Mouse (Mus musculus): Measurements from ENCODE around the gene Rad9a. TPM values are rescaled to one million over a fixed set of nuclear protein-coding genes. Genes with fewer than 3 reads are reported as not detected.

Rad9a gene
- polyA plus RNA-seq, 1 experiment from 2014 or later, result 24.1 TPM

DNA sequence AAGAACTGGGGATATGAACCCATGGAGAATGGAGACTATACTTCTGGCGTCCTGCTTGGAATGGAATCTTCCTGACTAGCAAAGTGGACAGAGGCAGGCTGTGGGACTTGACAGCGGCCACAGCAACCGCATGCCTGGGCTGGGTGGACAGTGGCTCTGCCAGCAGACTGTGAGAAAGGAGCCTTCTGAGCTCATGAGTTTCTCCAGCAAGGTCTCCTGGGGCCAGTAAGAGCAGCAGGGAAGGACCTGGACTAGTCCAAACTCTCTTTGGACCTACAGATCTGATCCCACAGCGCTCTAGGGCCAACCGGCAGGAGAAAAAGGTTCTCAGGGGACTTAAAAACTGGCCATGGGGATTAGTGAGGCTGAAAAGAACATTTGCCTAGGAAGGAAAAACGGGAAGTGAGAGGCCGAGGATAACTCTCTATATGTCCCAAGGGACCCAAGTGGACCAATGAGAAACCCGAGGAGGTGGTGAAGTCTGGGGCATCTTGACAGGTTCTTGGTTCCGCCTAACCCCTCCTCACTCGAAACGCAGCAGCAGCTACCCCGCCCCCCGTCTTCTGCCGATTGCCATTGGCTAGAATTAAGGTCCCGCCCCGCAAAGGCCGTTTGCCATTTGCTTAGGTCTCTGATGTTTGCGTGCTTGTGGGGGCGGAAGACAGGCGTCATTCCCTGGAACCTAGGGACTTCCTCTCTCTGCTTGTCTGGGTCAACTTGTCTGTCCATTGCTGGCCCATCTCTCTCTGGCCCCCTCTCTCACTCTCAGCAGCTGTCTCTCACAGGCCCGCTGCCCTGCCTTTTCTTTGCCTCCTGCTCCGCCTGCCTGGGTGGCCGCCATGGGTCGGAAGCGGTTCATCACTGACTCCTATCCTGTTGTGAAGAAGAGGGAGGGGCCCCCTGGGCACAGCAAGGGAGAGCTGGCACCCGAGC is 30.1 kb upstream of the Rad9a start, which contains the start of gene Pold4:
Gene Pold4 (plus strand): TSS at position 647 of the 933 bp plus-strand sequence.
- no peaks in the 10 kb centered on the region for H3K36me3 ChIP-seq (ENCODE audit: control insufficient read depth, insufficient read depth, low read length)
- H3K27me3 ChIP-seq (ENCODE audit: control insufficient read depth, insufficient read depth, low read length), result peaks cover 10% of the 10 kb centered on the region; the same call in 1 of the 2 replicates
- peak within 1 kb of the TSS; percentile 87 for H3K27ac ChIP-seq (ENCODE audit: low read depth, low read length)
- peak; percentile 86 for ATAC-seq (replicated peaks; ENCODE audit: insufficient number of reproducible peaks, low FRiP score, low TSS enrichment)
- peak within 1 kb of the TSS; percentile 67 for H3K4me3 ChIP-seq (ENCODE audit: low read depth, low read length)
- H3K4me2 ChIP-seq, result peak within 1 kb of the TSS; percentile 87
- WGBS (ENCODE audit: insufficient replicate concordance), result 11% methylated on average over 26 of the region's 26 CpGs
- H3K9me3 ChIP-seq (replicated peaks; ENCODE audit: control insufficient read depth, low read length), result no peaks in the 10 kb centered on the region
- H3K9ac ChIP-seq (ENCODE audit: low read depth, low read length), result peak within 1 kb of the TSS; percentile 77
- H3K4me1 ChIP-seq (ENCODE audit: control insufficient read depth, insufficient read depth, low read length), result peaks cover 7% of the 10 kb centered on the region; the same call in 1 of the 2 replicates

DNA sequence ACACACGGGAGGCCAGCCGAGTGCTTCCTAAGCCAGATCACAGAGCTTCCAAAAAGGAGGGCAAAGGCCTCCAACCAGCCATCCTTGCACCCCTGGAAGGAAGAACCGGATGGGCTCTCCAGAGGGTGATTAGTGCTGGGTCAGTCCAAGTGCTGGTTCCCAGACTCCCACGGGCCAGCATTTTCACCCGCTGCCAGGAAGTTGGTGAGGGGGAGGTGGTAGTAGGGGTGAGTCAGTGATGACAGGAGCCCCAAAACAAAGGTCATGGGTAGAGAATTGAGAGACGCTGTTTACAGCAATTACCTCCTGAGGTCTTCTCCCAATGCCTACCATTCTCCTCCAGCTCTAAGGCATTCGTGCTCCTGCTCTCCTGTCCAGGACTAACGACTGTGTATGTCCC is 29.0 kb upstream of the Rad9a start:
- peaks cover 7% of the 10 kb centered on the region; the same call in 1 of the 2 replicates for H3K4me1 ChIP-seq (ENCODE audit: control insufficient read depth, insufficient read depth, low read length)
- no peaks in the 10 kb centered on the region for H3K9me3 ChIP-seq (replicated peaks; ENCODE audit: control insufficient read depth, low read length)
- no peak overlapping the region for H3K4me3 ChIP-seq (ENCODE audit: low read depth, low read length)
- no peak overlapping the region for H3K4me2 ChIP-seq
- no peak overlapping the region for H3K27ac ChIP-seq (ENCODE audit: low read depth, low read length)
- WGBS (ENCODE audit: insufficient replicate concordance), result 68% methylated on average over 8 of the region's 8 CpGs
- ATAC-seq (replicated peaks; ENCODE audit: insufficient number of reproducible peaks, low FRiP score, low TSS enrichment), result no peak
- peaks cover 10% of the 10 kb centered on the region; the same call in 1 of the 2 replicates for H3K27me3 ChIP-seq (ENCODE audit: control insufficient read depth, insufficient read depth, low read length)
- H3K36me3 ChIP-seq (ENCODE audit: control insufficient read depth, insufficient read depth, low read length), result no peaks in the 10 kb centered on the region
- no peak overlapping the region for H3K9ac ChIP-seq (ENCODE audit: low read depth, low read length)

GRCm38 (mm10) chr19:4229451-4230076 is 28.1 kb upstream of the Rad9a start:
- Histone ChIP-seq H3K27me3 (ENCODE audit: control insufficient read depth, insufficient read depth, low read length) (peaks cover 10% of the 10 kb centered on the region; the same call in 1 of the 2 replicates), H3K4me2 (no peak overlapping the region), H3K36me3 (ENCODE audit: control insufficient read depth, insufficient read depth, low read length) (no peaks in the 10 kb centered on the region), H3K4me1 (ENCODE audit: control insufficient read depth, insufficient read depth, low read length) (peaks cover 7% of the 10 kb centered on the region; the same call in 1 of the 2 replicates), H3K9me3 (replicated peaks; ENCODE audit: control insufficient read depth, low read length) (no peaks in the 10 kb centered on the region), H3K9ac (ENCODE audit: low read depth, low read length) (peak overlapping the region; percentile 35; the same call in 1 of the 2 replicates), H3K4me3 (ENCODE audit: low read depth, low read length) (no peak overlapping the region), H3K27ac (ENCODE audit: low read depth, low read length) (no peak overlapping the region)
- no peak for ATAC-seq (replicated peaks; ENCODE audit: insufficient number of reproducible peaks, low FRiP score, low TSS enrichment)
- WGBS (ENCODE audit: insufficient replicate concordance), result 37% methylated on average over 9 of the region's 9 CpGs

DNA sequence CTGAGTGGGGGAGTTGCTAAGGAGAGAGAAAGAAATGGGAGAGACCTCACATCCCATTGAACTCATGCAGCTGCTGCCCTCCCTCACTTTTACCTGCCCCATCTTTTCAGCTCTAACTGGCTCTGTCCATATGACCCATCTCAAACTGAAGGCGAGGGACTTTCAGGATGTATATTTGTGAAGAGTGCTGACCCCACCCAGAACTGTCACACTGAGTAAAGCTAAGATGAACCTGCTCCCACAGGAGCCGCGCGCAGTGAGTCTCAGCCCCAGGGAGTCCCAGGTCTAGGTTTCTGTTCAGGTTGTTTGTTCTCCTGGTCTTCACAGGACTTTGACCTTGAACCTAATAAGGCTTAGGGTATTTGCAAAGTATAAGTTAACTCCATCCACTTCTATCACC is 27.4 kb upstream of the Rad9a start:
- WGBS (ENCODE audit: insufficient replicate concordance), result 66% methylated on average over 4 of the region's 4 CpGs
- Histone ChIP-seq H3K9me3 (replicated peaks; ENCODE audit: control insufficient read depth, low read length) (no peaks in the 10 kb centered on the region), H3K4me1 (ENCODE audit: control insufficient read depth, insufficient read depth, low read length) (peaks cover 7% of the 10 kb centered on the region; the same call in 1 of the 2 replicates), H3K36me3 (ENCODE audit: control insufficient read depth, insufficient read depth, low read length) (no peaks in the 10 kb centered on the region), H3K27me3 (ENCODE audit: control insufficient read depth, insufficient read depth, low read length) (peaks cover 10% of the 10 kb centered on the region; the same call in 1 of the 2 replicates), H3K9ac (ENCODE audit: low read depth, low read length) (no peak overlapping the region), H3K27ac (ENCODE audit: low read depth, low read length) (no peak overlapping the region), H3K4me2 (no peak overlapping the region), H3K4me3 (ENCODE audit: low read depth, low read length) (no peak overlapping the region)
- no peak for ATAC-seq (replicated peaks; ENCODE audit: insufficient number of reproducible peaks, low FRiP score, low TSS enrichment)

- no peak for ATAC-seq (replicated peaks; ENCODE audit: insufficient number of reproducible peaks, low FRiP score, low TSS enrichment)
- H3K4me2 ChIP-seq, result no peak overlapping the region
- H3K27me3 ChIP-seq (ENCODE audit: control insufficient read depth, insufficient read depth, low read length), result peaks cover 10% of the 10 kb centered on the region; the same call in 1 of the 2 replicates
- no peak overlapping the region for H3K27ac ChIP-seq (ENCODE audit: low read depth, low read length)
- WGBS (ENCODE audit: insufficient replicate concordance), result 17% methylated on average over 8 of the region's 8 CpGs
- no peaks in the 10 kb centered on the region for H3K9me3 ChIP-seq (replicated peaks; ENCODE audit: control insufficient read depth, low read length)
- no peak overlapping the region for H3K4me3 ChIP-seq (ENCODE audit: low read depth, low read length)
- H3K4me1 ChIP-seq (ENCODE audit: control insufficient read depth, insufficient read depth, low read length), result peaks cover 7% of the 10 kb centered on the region; the same call in 1 of the 2 replicates
- H3K9ac ChIP-seq (ENCODE audit: low read depth, low read length), result no peak overlapping the region
- H3K36me3 ChIP-seq (ENCODE audit: control insufficient read depth, insufficient read depth, low read length), result no peaks in the 10 kb centered on the region
Observed at GRCm38 (mm10) chr19:4227894-4228678, 26.6 kb upstream of the Rad9a start.

DNA sequence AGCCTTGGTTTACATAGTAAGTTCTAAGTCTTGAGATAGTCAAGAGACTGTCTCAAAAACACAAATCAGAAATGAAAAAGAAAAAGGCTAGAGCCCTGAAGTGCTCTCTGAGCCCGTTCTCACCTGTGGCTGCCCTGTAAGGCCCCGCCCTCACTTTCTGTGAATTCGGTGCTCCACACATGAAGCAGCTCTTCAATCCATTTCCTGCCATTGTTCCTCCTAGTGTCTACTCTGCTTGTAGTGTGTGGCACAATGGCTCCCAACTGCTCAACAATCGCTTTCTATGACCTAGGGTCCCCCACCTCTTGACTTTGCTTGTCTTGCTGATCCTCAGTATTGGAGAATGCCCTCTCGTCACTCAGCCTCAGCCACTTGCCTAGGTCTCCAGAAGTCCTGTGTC is 26.0 kb upstream of the Rad9a start:
- peaks cover 6% of the 10 kb centered on the region; the same call in 1 of the 2 replicates for H3K4me1 ChIP-seq (ENCODE audit: control insufficient read depth, insufficient read depth, low read length)
- no peaks in the 10 kb centered on the region for H3K9me3 ChIP-seq (replicated peaks; ENCODE audit: control insufficient read depth, low read length)
- H3K27me3 ChIP-seq (ENCODE audit: control insufficient read depth, insufficient read depth, low read length), result peaks cover 10% of the 10 kb centered on the region; the same call in 1 of the 2 replicates
- no peak overlapping the region for H3K27ac ChIP-seq (ENCODE audit: low read depth, low read length)
- ATAC-seq (replicated peaks; ENCODE audit: insufficient number of reproducible peaks, low FRiP score, low TSS enrichment), result no peak
- H3K36me3 ChIP-seq (ENCODE audit: control insufficient read depth, insufficient read depth, low read length), result no peaks in the 10 kb centered on the region
- H3K9ac ChIP-seq (ENCODE audit: low read depth, low read length), result no peak overlapping the region
- H3K4me3 ChIP-seq (ENCODE audit: low read depth, low read length), result no peak overlapping the region
- WGBS (ENCODE audit: insufficient replicate concordance), result 61% methylated on average over 5 of the region's 5 CpGs
- no peak overlapping the region for H3K4me2 ChIP-seq

- WGBS (ENCODE audit: insufficient replicate concordance), result 81% methylated on average over 7 of the region's 7 CpGs
- H3K27me3 ChIP-seq (ENCODE audit: control insufficient read depth, insufficient read depth, low read length), result peaks cover 15% of the 10 kb centered on the region; the same call in 1 of the 2 replicates
- H3K27ac ChIP-seq (ENCODE audit: low read depth, low read length), result no peak overlapping the region
Observed at GRCm38 (mm10) chr19:4226779-4227178, 25.3 kb upstream of the Rad9a start.

DNA sequence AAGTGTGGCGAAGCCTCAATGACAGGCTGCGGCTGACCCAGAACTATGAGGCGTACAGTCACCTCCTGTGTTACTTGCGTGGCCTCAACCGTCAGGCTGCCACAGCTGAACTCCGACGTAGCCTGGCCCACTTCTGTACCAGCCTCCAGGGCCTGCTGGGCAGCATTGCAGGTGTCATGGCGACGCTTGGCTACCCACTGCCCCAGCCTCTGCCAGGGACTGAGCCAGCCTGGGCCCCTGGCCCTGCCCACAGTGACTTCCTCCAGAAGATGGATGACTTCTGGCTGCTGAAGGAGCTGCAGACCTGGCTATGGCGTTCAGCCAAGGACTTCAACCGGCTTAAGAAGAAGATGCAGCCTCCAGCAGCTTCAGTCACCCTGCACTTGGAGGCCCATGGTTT is 20.7 kb upstream of the Rad9a start:
- WGBS (ENCODE audit: insufficient replicate concordance), result 78% methylated on average over 11 of the region's 11 CpGs
- no peak for ATAC-seq (replicated peaks; ENCODE audit: insufficient number of reproducible peaks, low FRiP score, low TSS enrichment)
- Histone ChIP-seq H3K4me1 (ENCODE audit: control insufficient read depth, insufficient read depth, low read length) (peaks cover 28% of the 10 kb centered on the region), H3K9ac (ENCODE audit: low read depth, low read length) (0 out of 2 replicates have a peak overlapping the region, but pooled peaks have one; percentile 16), H3K27me3 (ENCODE audit: control insufficient read depth, insufficient read depth, low read length) (peaks cover 19% of the 10 kb centered on the region), H3K4me3 (ENCODE audit: low read depth, low read length) (no peak overlapping the region), H3K27ac (ENCODE audit: low read depth, low read length) (no peak overlapping the region), H3K36me3 (ENCODE audit: control insufficient read depth, insufficient read depth, low read length) (no peaks in the 10 kb centered on the region), H3K4me2 (no peak overlapping the region), H3K9me3 (replicated peaks; ENCODE audit: control insufficient read depth, low read length) (no peaks in the 10 kb centered on the region)

More at GRCm38 (mm10) chr19:4226779-4227178, 25.3 kb upstream of the Rad9a start:
- no peak for ATAC-seq (replicated peaks; ENCODE audit: insufficient number of reproducible peaks, low FRiP score, low TSS enrichment)
- Histone ChIP-seq H3K4me3 (ENCODE audit: low read depth, low read length) (no peak overlapping the region), H3K4me1 (ENCODE audit: control insufficient read depth, insufficient read depth, low read length) (peaks cover 9% of the 10 kb centered on the region; the same call in 1 of the 2 replicates), H3K36me3 (ENCODE audit: control insufficient read depth, insufficient read depth, low read length) (no peaks in the 10 kb centered on the region), H3K9ac (ENCODE audit: low read depth, low read length) (no peak overlapping the region), H3K4me2 (no peak overlapping the region), H3K9me3 (replicated peaks; ENCODE audit: control insufficient read depth, low read length) (no peaks in the 10 kb centered on the region)

Data from heart, embryonic 11.5 days (tissue).